Mouse (Mus musculus): ENCODE measurements around the gene Elovl5. TPM values are rescaled to one million over a fixed set of nuclear protein-coding genes. Genes with fewer than 3 reads are reported as not detected.

Elovl5 gene
- polyA plus RNA-seq, 1 experiment from 2014 or later, result 70.7 TPM

GRCm38 (mm10) chr9:77958327-77958726, 41.2 kb downstream of the Elovl5 start:
- Histone ChIP-seq H3K9me3 (ENCODE audit: control insufficient read depth, low read length) (no peaks in the 10 kb centered on the region), H3K4me1 (replicated peaks; ENCODE audit: control insufficient read depth, insufficient read depth, low read length) (no peaks in the 10 kb centered on the region), H3K4me3 (replicated peaks; ENCODE audit: low read length) (no peak overlapping the region), H3K4me2 (ENCODE audit: low read length) (no peak overlapping the region), H3K36me3 (ENCODE audit: control insufficient read depth, insufficient read depth) (no peaks in the 10 kb centered on the region), H3K27ac (ENCODE audit: low read length) (no peak overlapping the region), H3K27me3 (replicated peaks; ENCODE audit: control insufficient read depth, insufficient read depth, low read length) (no peaks in the 10 kb centered on the region), H3K9ac (replicated peaks; ENCODE audit: low read depth, low read length) (no peak overlapping the region)
- ATAC-seq, result no peak
- WGBS, result 90% methylated on average over 7 of the region's 7 CpGs

- no peak for ATAC-seq
- H3K4me3 ChIP-seq (replicated peaks; ENCODE audit: low read length), result no peak overlapping the region
- no peaks in the 10 kb centered on the region for H3K36me3 ChIP-seq (ENCODE audit: control insufficient read depth, insufficient read depth)
- WGBS, result 94% methylated on average over 12 of the region's 12 CpGs
- no peaks in the 10 kb centered on the region for H3K9me3 ChIP-seq (ENCODE audit: control insufficient read depth, low read length)
- no peak overlapping the region for H3K9ac ChIP-seq (replicated peaks; ENCODE audit: low read depth, low read length)
- H3K27me3 ChIP-seq (replicated peaks; ENCODE audit: control insufficient read depth, insufficient read depth, low read length), result no peaks in the 10 kb centered on the region
- no peak overlapping the region for H3K27ac ChIP-seq (ENCODE audit: low read length)
- peaks cover 4% of the 10 kb centered on the region; the same call in 1 of the 2 replicates for H3K4me1 ChIP-seq (replicated peaks; ENCODE audit: control insufficient read depth, insufficient read depth, low read length)
- no peak overlapping the region for H3K4me2 ChIP-seq (ENCODE audit: low read length)
Measured at GRCm38 (mm10) chr9:77959759-77960158, 42.6 kb downstream of the Elovl5 start.

DNA sequence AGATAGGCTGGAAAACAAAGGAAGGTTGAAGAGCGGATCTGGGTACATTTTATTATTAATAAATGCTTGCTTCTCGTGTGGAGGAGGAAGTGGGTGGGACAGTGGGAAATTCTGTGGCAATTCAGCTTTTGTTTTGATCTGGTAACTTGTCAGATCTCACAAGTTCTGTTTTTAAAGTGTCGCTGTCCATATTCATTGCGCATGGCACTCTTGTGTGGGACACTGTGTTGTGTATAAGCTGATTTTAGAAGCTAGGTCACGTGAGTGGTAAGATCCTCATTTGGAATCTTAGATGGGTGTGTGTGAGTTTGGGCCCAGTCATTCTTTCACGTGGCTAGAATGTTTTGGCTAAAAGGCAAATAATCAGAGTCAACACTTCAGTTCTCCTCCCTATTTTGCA, 44.2 kb downstream of the Elovl5 start:
- Histone ChIP-seq H3K4me3 (replicated peaks; ENCODE audit: low read length) (no peak overlapping the region), H3K27me3 (replicated peaks; ENCODE audit: control insufficient read depth, insufficient read depth, low read length) (no peaks in the 10 kb centered on the region), H3K9me3 (ENCODE audit: control insufficient read depth, low read length) (no peaks in the 10 kb centered on the region), H3K36me3 (ENCODE audit: control insufficient read depth, insufficient read depth) (no peaks in the 10 kb centered on the region), H3K27ac (ENCODE audit: low read length) (no peak overlapping the region), H3K4me1 (replicated peaks; ENCODE audit: control insufficient read depth, insufficient read depth, low read length) (peaks cover 4% of the 10 kb centered on the region; the same call in 1 of the 2 replicates), H3K9ac (replicated peaks; ENCODE audit: low read depth, low read length) (no peak overlapping the region), H3K4me2 (ENCODE audit: low read length) (no peak overlapping the region)
- ATAC-seq, result no peak
- 80% methylated on average over 6 of the region's 6 CpGs for WGBS

GRCm38 (mm10) chr9:77964084-77964483, 46.9 kb downstream of the Elovl5 start:
- peak; percentile 69; the same call in 1 of the 2 replicates for ATAC-seq
- no peaks in the 10 kb centered on the region for H3K9me3 ChIP-seq (ENCODE audit: control insufficient read depth, low read length)
- no peak overlapping the region for H3K9ac ChIP-seq (replicated peaks; ENCODE audit: low read depth, low read length)
- no peak overlapping the region for H3K4me2 ChIP-seq (ENCODE audit: low read length)
- H3K27ac ChIP-seq (ENCODE audit: low read length), result no peak overlapping the region
- H3K4me1 ChIP-seq (replicated peaks; ENCODE audit: control insufficient read depth, insufficient read depth, low read length), result peaks cover 4% of the 10 kb centered on the region; the same call in 1 of the 2 replicates
- H3K27me3 ChIP-seq (replicated peaks; ENCODE audit: control insufficient read depth, insufficient read depth, low read length), result no peaks in the 10 kb centered on the region
- 63% methylated on average over 14 of the region's 14 CpGs for WGBS
- no peak overlapping the region for H3K4me3 ChIP-seq (replicated peaks; ENCODE audit: low read length)
- H3K36me3 ChIP-seq (ENCODE audit: control insufficient read depth, insufficient read depth), result no peaks in the 10 kb centered on the region

DNA sequence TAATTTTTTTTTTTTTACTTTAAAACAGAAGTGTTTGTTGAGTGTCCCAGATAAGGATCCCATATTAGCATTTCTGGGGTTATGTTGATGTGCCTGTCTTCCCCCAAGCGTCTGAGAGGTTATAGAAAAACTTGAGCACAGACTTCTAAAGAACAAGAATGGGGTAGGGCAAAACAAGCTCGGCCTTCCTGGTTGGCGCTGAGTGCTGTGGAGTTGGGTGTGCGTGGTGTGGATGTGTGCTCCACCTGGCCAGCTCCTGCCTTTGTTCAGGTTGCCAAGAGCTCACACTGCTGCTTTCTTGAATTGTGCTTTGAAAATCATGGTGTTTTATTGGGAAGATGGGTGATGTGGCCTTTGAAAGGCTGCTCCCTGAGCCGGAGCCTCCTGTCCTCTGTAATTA, 48.1 kb downstream of the Elovl5 start:
- no peak for ATAC-seq
- H3K27me3 ChIP-seq (replicated peaks; ENCODE audit: control insufficient read depth, insufficient read depth, low read length), result no peaks in the 10 kb centered on the region
- no peak overlapping the region for H3K4me3 ChIP-seq (replicated peaks; ENCODE audit: low read length)
- H3K4me2 ChIP-seq (ENCODE audit: low read length), result no peak overlapping the region
- 67% methylated on average over 5 of the region's 5 CpGs for WGBS
- H3K36me3 ChIP-seq (ENCODE audit: control insufficient read depth, insufficient read depth), result no peaks in the 10 kb centered on the region
- H3K9ac ChIP-seq (replicated peaks; ENCODE audit: low read depth, low read length), result no peak overlapping the region
- no peak overlapping the region for H3K27ac ChIP-seq (ENCODE audit: low read length)
- H3K4me1 ChIP-seq (replicated peaks; ENCODE audit: control insufficient read depth, insufficient read depth, low read length), result peaks cover 4% of the 10 kb centered on the region; the same call in 1 of the 2 replicates
- no peaks in the 10 kb centered on the region for H3K9me3 ChIP-seq (ENCODE audit: control insufficient read depth, low read length)

GRCm38 (mm10) chr9:77965768-77966552, 48.8 kb downstream of the Elovl5 start:
- Histone ChIP-seq H3K27ac (ENCODE audit: low read length) (no peak overlapping the region), H3K9ac (replicated peaks; ENCODE audit: low read depth, low read length) (no peak overlapping the region), H3K4me2 (ENCODE audit: low read length) (no peak overlapping the region), H3K36me3 (ENCODE audit: control insufficient read depth, insufficient read depth) (no peaks in the 10 kb centered on the region), H3K4me1 (replicated peaks; ENCODE audit: control insufficient read depth, insufficient read depth, low read length) (peaks cover 4% of the 10 kb centered on the region; the same call in 1 of the 2 replicates), H3K9me3 (ENCODE audit: control insufficient read depth, low read length) (no peaks in the 10 kb centered on the region), H3K4me3 (replicated peaks; ENCODE audit: low read length) (no peak overlapping the region), H3K27me3 (replicated peaks; ENCODE audit: control insufficient read depth, insufficient read depth, low read length) (no peaks in the 10 kb centered on the region)
- WGBS, result 92% methylated on average over 6 of the region's 6 CpGs
- ATAC-seq, result no peak

DNA sequence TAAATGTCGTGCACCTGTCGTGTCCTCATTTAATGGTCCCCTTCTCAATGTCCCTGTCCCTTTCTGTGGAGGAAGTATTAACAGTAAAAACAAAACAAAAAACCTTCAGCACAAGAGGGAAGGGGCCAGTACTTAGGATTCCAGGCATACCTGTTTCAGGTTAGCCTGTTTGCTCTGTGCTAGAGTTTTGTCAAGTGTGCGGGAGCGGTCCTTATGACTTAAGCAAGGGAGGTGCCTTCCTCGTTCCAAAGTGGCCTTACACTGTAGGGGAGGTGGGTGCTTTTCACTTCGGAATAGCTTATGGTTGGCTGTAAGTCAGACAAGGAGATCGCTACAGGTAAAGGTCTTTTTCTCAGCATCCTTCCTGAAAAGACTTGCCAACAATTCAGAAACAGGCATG, 49.7 kb downstream of the Elovl5 start:
- H3K9me3 ChIP-seq (ENCODE audit: control insufficient read depth, low read length), result no peaks in the 10 kb centered on the region
- no peak for ATAC-seq
- WGBS, result 98% methylated on average over 7 of the region's 7 CpGs
- no peaks in the 10 kb centered on the region for H3K27me3 ChIP-seq (replicated peaks; ENCODE audit: control insufficient read depth, insufficient read depth, low read length)
- H3K4me3 ChIP-seq (replicated peaks; ENCODE audit: low read length), result no peak overlapping the region
- no peaks in the 10 kb centered on the region for H3K36me3 ChIP-seq (ENCODE audit: control insufficient read depth, insufficient read depth)
- no peak overlapping the region for H3K4me2 ChIP-seq (ENCODE audit: low read length)
- H3K9ac ChIP-seq (replicated peaks; ENCODE audit: low read depth, low read length), result no peak overlapping the region
- no peak overlapping the region for H3K27ac ChIP-seq (ENCODE audit: low read length)
- H3K4me1 ChIP-seq (replicated peaks; ENCODE audit: control insufficient read depth, insufficient read depth, low read length), result peaks cover 4% of the 10 kb centered on the region; the same call in 1 of the 2 replicates

- no peak overlapping the region for H3K9ac ChIP-seq (replicated peaks; ENCODE audit: low read depth, low read length)
- H3K36me3 ChIP-seq (ENCODE audit: control insufficient read depth, insufficient read depth), result no peaks in the 10 kb centered on the region
- no peaks in the 10 kb centered on the region for H3K27me3 ChIP-seq (replicated peaks; ENCODE audit: control insufficient read depth, insufficient read depth, low read length)
- H3K9me3 ChIP-seq (ENCODE audit: control insufficient read depth, low read length), result no peaks in the 10 kb centered on the region
- no peak overlapping the region for H3K27ac ChIP-seq (ENCODE audit: low read length)
- 88% methylated on average over 12 of the region's 12 CpGs for WGBS
- H3K4me2 ChIP-seq (ENCODE audit: low read length), result no peak overlapping the region
- no peak overlapping the region for H3K4me3 ChIP-seq (replicated peaks; ENCODE audit: low read length)
- no peak for ATAC-seq
- H3K4me1 ChIP-seq (replicated peaks; ENCODE audit: control insufficient read depth, insufficient read depth, low read length), result peaks cover 4% of the 10 kb centered on the region; the same call in 1 of the 2 replicates
Measured at GRCm38 (mm10) chr9:77967584-77968163, 50.5 kb downstream of the Elovl5 start.

DNA sequence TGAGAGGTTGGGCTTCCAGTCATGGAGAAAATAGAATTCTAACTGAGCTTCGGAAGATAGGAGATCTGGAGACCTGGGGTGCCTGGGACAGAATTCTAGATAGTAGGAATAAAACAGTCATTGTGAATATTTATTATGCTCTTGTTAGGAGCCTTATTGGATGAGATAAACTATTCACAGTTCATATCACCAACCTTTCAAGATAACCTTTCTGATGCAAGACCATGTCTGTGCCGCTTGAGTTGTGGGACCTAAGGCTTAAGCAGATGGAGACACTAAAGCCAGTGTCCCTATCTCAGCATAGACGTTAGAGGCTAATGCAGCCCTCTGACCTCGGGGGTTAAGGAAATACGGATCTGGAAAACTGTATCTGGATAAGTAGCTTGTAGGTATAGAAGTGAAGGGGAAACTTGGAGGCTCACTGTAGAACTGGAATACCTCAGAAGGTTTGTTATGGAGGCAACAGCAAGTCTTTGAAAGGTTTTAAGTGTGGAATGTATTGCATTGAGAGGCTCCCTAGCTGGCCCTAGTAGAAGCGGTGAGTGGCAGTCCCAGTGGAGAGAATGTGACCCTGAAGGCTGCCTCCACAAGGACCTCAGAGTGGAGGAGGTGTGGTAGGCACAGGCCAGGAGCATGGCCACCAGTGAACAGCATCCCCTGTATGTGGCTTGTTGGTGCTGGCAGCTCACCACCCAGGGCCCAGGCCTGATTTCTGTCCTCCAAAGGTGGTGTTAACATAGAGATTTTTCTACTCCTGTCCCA, 52.2 kb downstream of the Elovl5 start:
- ATAC-seq, result no peak
- Histone ChIP-seq H3K27ac (ENCODE audit: low read length) (no peak overlapping the region), H3K9ac (replicated peaks; ENCODE audit: low read depth, low read length) (no peak overlapping the region), H3K36me3 (ENCODE audit: control insufficient read depth, insufficient read depth) (no peaks in the 10 kb centered on the region), H3K9me3 (ENCODE audit: control insufficient read depth, low read length) (no peaks in the 10 kb centered on the region), H3K4me2 (ENCODE audit: low read length) (no peak overlapping the region), H3K4me3 (replicated peaks; ENCODE audit: low read length) (no peak overlapping the region), H3K27me3 (replicated peaks; ENCODE audit: control insufficient read depth, insufficient read depth, low read length) (no peaks in the 10 kb centered on the region), H3K4me1 (replicated peaks; ENCODE audit: control insufficient read depth, insufficient read depth, low read length) (no peaks in the 10 kb centered on the region; the same call in 1 of the 2 replicates)
- WGBS, result 91% methylated on average over 6 of the region's 6 CpGs

Measured in forebrain, embryonic 16.5 days (tissue).